Mouse (Mus musculus): ENCODE measurements at regions not wholly inside any gene's neighbourhood (a gene's known extent, or its start where the extent isn't known, plus 50 kb on each side); places are given as distances from the start of the nearest gene placed in this dataset.

GRCm38 (mm10) chr9:6823536-6823935 lies 360.7 kb downstream of the Dync2h1 start:
- H3K36me3 ChIP-seq (ENCODE audit: control insufficient read depth, insufficient read depth, low read length), result no peaks in the 10 kb centered on the region
- no peak overlapping the region for H3K27ac ChIP-seq (replicated peaks in 1 of 2; ENCODE audit: control insufficient read depth in 1 of 2, insufficient read depth in 1 of 2, low read depth in 2 of 2, low read length in 2 of 2)
- no peak overlapping the region for H3K9ac ChIP-seq (ENCODE audit: low read length)
- H3K4me3 ChIP-seq (ENCODE audit: control insufficient read depth in 1 of 2, insufficient read depth in 1 of 2, low read depth in 1 of 2, low read length in 2 of 2), result no peak overlapping the region
- H3K4me1 ChIP-seq (ENCODE audit: control insufficient read depth in 2 of 2, insufficient read depth in 2 of 2, low read length in 2 of 2), result no peaks in the 10 kb centered on the region
- ATAC-seq (ENCODE audit: insufficient number of reproducible peaks, insufficient read depth, low FRiP score, low read depth), result no peak
- no peaks in the 10 kb centered on the region for H3K9me3 ChIP-seq (ENCODE audit: control insufficient read depth, low read length)
- no peaks in the 10 kb centered on the region for H3K27me3 ChIP-seq (ENCODE audit: control insufficient read depth, insufficient read depth, low read length)
- 57% methylated on average over 1 of the region's 1 CpGs for WGBS
- no peak overlapping the region for H3K4me2 ChIP-seq (ENCODE audit: low read length)

DNA sequence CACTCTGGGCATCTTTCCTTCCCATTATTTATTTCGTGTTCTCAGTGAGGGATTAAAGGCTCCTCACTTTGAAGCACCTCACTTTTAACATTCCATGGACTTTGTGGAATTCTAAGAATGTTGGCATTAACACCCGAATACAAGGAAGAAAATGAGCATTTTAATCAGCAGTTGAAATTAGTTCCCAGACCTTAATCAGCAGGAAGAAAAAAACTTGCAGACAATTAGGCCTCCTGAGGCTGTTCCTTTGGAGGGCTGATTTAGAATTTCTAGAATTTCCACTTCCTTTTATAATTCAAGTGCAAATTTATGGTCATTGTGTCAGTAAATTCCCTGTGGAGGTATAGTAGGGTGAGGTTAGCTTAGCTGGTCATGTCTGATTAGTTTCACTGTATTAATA lies 407.6 kb downstream of the Dync2h1 start:
- Histone ChIP-seq H3K9me3 (ENCODE audit: control insufficient read depth, low read length) (no peaks in the 10 kb centered on the region), H3K4me1 (ENCODE audit: control insufficient read depth in 2 of 2, insufficient read depth in 2 of 2, low read length in 2 of 2) (no peaks in the 10 kb centered on the region), H3K36me3 (ENCODE audit: control insufficient read depth, insufficient read depth, low read length) (no peaks in the 10 kb centered on the region), H3K9ac (ENCODE audit: low read length) (no peak overlapping the region), H3K4me2 (ENCODE audit: low read length) (no peak overlapping the region), H3K27ac (replicated peaks in 1 of 2; ENCODE audit: control insufficient read depth in 1 of 2, insufficient read depth in 1 of 2, low read depth in 2 of 2, low read length in 2 of 2) (no peak overlapping the region), H3K27me3 (ENCODE audit: control insufficient read depth, insufficient read depth, low read length) (no peaks in the 10 kb centered on the region), H3K4me3 (ENCODE audit: control insufficient read depth in 1 of 2, insufficient read depth in 1 of 2, low read depth in 1 of 2, low read length in 2 of 2) (no peak overlapping the region)
- WGBS, result 34% methylated on average over 2 of the region's 2 CpGs
- ATAC-seq (ENCODE audit: insufficient number of reproducible peaks, insufficient read depth, low FRiP score, low read depth), result no peak

DNA sequence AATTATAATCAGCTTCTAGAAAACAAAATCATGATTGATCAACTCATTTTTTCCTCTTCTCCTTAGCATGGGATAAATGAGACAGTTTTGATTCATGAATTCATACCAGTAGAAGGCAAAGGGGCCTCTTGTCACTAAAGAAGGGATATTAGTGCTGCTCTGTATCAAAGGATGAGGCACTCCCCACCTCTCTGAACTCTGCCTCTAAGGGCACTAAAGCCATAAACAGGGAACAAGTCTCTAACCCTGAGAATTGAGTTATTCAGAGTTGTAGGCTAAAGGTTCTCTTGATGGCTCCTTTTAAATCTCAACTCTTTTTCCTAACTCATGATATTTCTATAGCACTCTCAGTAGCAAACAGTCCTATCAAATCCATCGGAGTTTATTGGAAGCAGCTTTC lies 442.8 kb downstream of the Dync2h1 start:
- H3K9me3 ChIP-seq (ENCODE audit: control insufficient read depth, low read length), result no peaks in the 10 kb centered on the region
- no peak overlapping the region for H3K27ac ChIP-seq (replicated peaks in 1 of 2; ENCODE audit: control insufficient read depth in 1 of 2, insufficient read depth in 1 of 2, low read depth in 2 of 2, low read length in 2 of 2)
- H3K4me1 ChIP-seq (ENCODE audit: control insufficient read depth in 2 of 2, insufficient read depth in 2 of 2, low read length in 2 of 2), result no peaks in the 10 kb centered on the region
- WGBS, result 86% methylated on average over 1 of the region's 1 CpGs
- no peaks in the 10 kb centered on the region for H3K36me3 ChIP-seq (ENCODE audit: control insufficient read depth, insufficient read depth, low read length)
- no peaks in the 10 kb centered on the region for H3K27me3 ChIP-seq (ENCODE audit: control insufficient read depth, insufficient read depth, low read length)
- no peak overlapping the region for H3K4me2 ChIP-seq (ENCODE audit: low read length)
- H3K9ac ChIP-seq (ENCODE audit: low read length), result no peak overlapping the region
- ATAC-seq (ENCODE audit: insufficient number of reproducible peaks, insufficient read depth, low FRiP score, low read depth), result no peak
- no peak overlapping the region for H3K4me3 ChIP-seq (ENCODE audit: control insufficient read depth in 1 of 2, insufficient read depth in 1 of 2, low read depth in 1 of 2, low read length in 2 of 2)

GRCm38 (mm10) chr9:6736411-6736810 lies 447.8 kb downstream of the Dync2h1 start:
- H3K4me2 ChIP-seq (ENCODE audit: low read length), result no peak overlapping the region
- no peak for ATAC-seq (ENCODE audit: insufficient number of reproducible peaks, insufficient read depth, low FRiP score, low read depth)
- no peak overlapping the region for H3K4me3 ChIP-seq (ENCODE audit: control insufficient read depth in 1 of 2, insufficient read depth in 1 of 2, low read depth in 1 of 2, low read length in 2 of 2)
- H3K27me3 ChIP-seq (ENCODE audit: control insufficient read depth, insufficient read depth, low read length), result no peaks in the 10 kb centered on the region
- H3K36me3 ChIP-seq (ENCODE audit: control insufficient read depth, insufficient read depth, low read length), result no peaks in the 10 kb centered on the region
- H3K27ac ChIP-seq (replicated peaks in 1 of 2; ENCODE audit: control insufficient read depth in 1 of 2, insufficient read depth in 1 of 2, low read depth in 2 of 2, low read length in 2 of 2), result no peak overlapping the region
- no peak overlapping the region for H3K9ac ChIP-seq (ENCODE audit: low read length)
- H3K9me3 ChIP-seq (ENCODE audit: control insufficient read depth, low read length), result no peaks in the 10 kb centered on the region
- no peaks in the 10 kb centered on the region for H3K4me1 ChIP-seq (ENCODE audit: control insufficient read depth in 2 of 2, insufficient read depth in 2 of 2, low read length in 2 of 2)
- WGBS, result 66% methylated on average over 1 of the region's 1 CpGs

GRCm38 (mm10) chr9:6726411-6726810 lies 456.8 kb upstream of the Ddi1 start:
- Histone ChIP-seq H3K4me3 (ENCODE audit: control insufficient read depth in 1 of 2, insufficient read depth in 1 of 2, low read depth in 1 of 2, low read length in 2 of 2) (no peak overlapping the region), H3K9me3 (ENCODE audit: control insufficient read depth, low read length) (no peaks in the 10 kb centered on the region), H3K4me1 (ENCODE audit: control insufficient read depth in 2 of 2, insufficient read depth in 2 of 2, low read length in 2 of 2) (no peaks in the 10 kb centered on the region), H3K27me3 (ENCODE audit: control insufficient read depth, insufficient read depth, low read length) (no peaks in the 10 kb centered on the region), H3K27ac (replicated peaks in 1 of 2; ENCODE audit: control insufficient read depth in 1 of 2, insufficient read depth in 1 of 2, low read depth in 2 of 2, low read length in 2 of 2) (no peak overlapping the region), H3K9ac (ENCODE audit: low read length) (no peak overlapping the region), H3K4me2 (ENCODE audit: low read length) (no peak overlapping the region), H3K36me3 (ENCODE audit: control insufficient read depth, insufficient read depth, low read length) (no peaks in the 10 kb centered on the region)
- 60% methylated on average over 1 of the region's 1 CpGs for WGBS
- ATAC-seq (ENCODE audit: insufficient number of reproducible peaks, insufficient read depth, low FRiP score, low read depth), result no peak

DNA sequence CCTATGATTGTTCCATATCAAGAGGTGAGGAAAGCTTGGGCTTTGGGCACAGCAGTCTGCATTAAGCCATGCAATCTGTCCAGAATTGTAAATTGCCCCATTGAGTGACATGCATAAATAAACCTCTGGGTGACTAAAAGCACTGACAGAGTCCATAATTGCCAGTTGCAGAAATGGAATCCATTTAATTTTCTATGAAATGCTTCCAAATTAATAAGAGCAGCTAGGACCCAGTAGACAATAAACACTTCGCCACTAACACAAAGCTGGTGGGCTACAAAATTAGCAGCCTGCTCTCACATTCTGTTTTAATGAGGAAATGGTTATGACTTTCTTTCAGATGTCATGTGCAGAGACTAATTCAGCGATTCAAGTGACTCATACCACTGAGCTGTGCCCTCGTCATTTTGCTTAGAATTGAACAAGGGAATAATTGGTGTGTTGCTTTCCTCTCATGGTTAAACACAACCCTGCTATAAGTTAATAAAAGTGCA lies 407.6 kb upstream of the Ddi1 start:
- H3K4me1 ChIP-seq (ENCODE audit: control insufficient read depth in 2 of 2, insufficient read depth in 2 of 2, low read length in 2 of 2), result no peaks in the 10 kb centered on the region
- H3K27ac ChIP-seq (replicated peaks in 1 of 2; ENCODE audit: control insufficient read depth in 1 of 2, insufficient read depth in 1 of 2, low read depth in 2 of 2, low read length in 2 of 2), result no peak overlapping the region
- ATAC-seq (ENCODE audit: insufficient number of reproducible peaks, insufficient read depth, low FRiP score, low read depth), result no peak
- H3K27me3 ChIP-seq (ENCODE audit: control insufficient read depth, insufficient read depth, low read length), result no peaks in the 10 kb centered on the region
- no peak overlapping the region for H3K4me2 ChIP-seq (ENCODE audit: low read length)
- no peak overlapping the region for H3K4me3 ChIP-seq (ENCODE audit: control insufficient read depth in 1 of 2, insufficient read depth in 1 of 2, low read depth in 1 of 2, low read length in 2 of 2)
- H3K9me3 ChIP-seq (ENCODE audit: control insufficient read depth, low read length), result 0 out of 2 replicates have a peak, but pooled peaks cover 2% of the 10 kb centered on the region
- no peak overlapping the region for H3K9ac ChIP-seq (ENCODE audit: low read length)
- 69% methylated on average over 3 of the region's 3 CpGs for WGBS
- no peaks in the 10 kb centered on the region for H3K36me3 ChIP-seq (ENCODE audit: control insufficient read depth, insufficient read depth, low read length)

- Histone ChIP-seq H3K4me1 (ENCODE audit: control insufficient read depth in 2 of 2, insufficient read depth in 2 of 2, low read length in 2 of 2) (0 out of 4 replicates have a peak, but pooled peaks cover 0 to 4% of the 10 kb centered on the region in 2 experiments), H3K9me3 (ENCODE audit: control insufficient read depth, low read length) (no peaks in the 10 kb centered on the region), H3K9ac (ENCODE audit: low read length) (no peak overlapping the region), H3K36me3 (ENCODE audit: control insufficient read depth, insufficient read depth, low read length) (no peaks in the 10 kb centered on the region), H3K4me2 (ENCODE audit: low read length) (peak overlapping the region; percentile 45), H3K27me3 (ENCODE audit: control insufficient read depth, insufficient read depth, low read length) (no peaks in the 10 kb centered on the region), H3K27ac (replicated peaks in 1 of 2; ENCODE audit: control insufficient read depth in 1 of 2, insufficient read depth in 1 of 2, low read depth in 2 of 2, low read length in 2 of 2) (no peak overlapping the region), H3K4me3 (ENCODE audit: control insufficient read depth in 1 of 2, insufficient read depth in 1 of 2, low read depth in 1 of 2, low read length in 2 of 2) (peak overlapping the region in 1 of 2 experiments; percentile 4; a peak in 1 of 4 replicates)
- ATAC-seq (ENCODE audit: insufficient number of reproducible peaks, insufficient read depth, low FRiP score, low read depth), result no peak
- 32% methylated on average over 14 of the region's 14 CpGs for WGBS
Observed at GRCm38 (mm10) chr9:6668001-6668969, 398.6 kb upstream of the Ddi1 start.
